Mouse (Mus musculus): ENCODE results near the gene Parp8.

DNA sequence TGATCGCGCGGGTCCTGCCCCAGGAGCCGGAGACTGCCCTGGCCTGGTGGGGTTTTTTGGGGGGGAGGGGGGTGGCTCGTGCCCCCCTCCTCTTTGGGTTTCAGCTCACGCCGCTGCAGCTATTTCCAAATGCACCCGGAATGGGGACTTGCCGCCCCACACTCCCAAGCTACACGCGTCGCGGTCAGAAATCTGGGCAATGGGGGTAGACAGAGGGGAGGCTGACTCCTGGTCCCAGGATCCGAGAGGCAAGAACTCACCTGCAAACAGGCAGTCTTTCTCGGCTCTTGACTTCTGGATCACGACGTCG is 466 bp downstream of the Parp8 start:
- TF ChIP-seq CTCF (IDR thresholded peaks at IDR 0.05; ENCODE audit: low read depth, low read length) (no peak), POLR2A (IDR thresholded peaks at IDR 0.05; ENCODE audit: borderline replicate concordance, low read depth, low read length) (no peak)
